Mouse (Mus musculus) erythroid progenitor cell, adult 5-6 weeks (primary cell): ENCODE measurements at regions not wholly inside any gene's neighbourhood (a gene's known extent, or its start where the extent isn't known, plus 50 kb on each side); places are given as distances from the start of the nearest gene placed in this dataset.

ENCODE experiments used
- ATAC-seq: replicated peaks from 2 replicates; pipeline ENCODE4 v1.8.0; 2016; ENCODE audit warnings: moderate number of reproducible peaks, mild to moderate bottlenecking, moderate TSS enrichment, inconsistent platforms; ENCODE audit not compliant: poor library complexity, low FRiP score, severe bottlenecking

DNA sequence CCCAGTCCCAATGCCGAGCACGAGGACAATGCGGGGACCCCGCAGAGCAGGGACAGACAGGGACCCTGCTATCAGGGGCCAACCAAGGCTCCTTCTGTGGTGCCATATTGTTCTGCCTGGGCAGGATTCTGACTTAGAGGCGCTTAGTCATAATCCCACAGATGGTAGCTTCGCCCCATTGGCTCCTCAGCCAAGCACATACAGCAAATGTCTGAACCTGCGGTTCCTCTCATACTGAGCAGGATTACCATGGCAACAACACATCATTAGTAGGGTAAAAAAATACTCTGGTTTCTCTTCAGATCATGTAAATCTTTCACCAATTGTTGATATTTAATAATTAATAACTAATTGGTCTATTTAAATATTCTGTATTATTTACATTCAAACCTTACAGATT lies 2140.3 kb upstream of the Cdh20 start:
- ATAC-seq, result peak; percentile 95

- ATAC-seq, result no peak
Measured at GRCm38 (mm10) chr1:102644379-102644778, 2123.9 kb upstream of the Cdh20 start.

DNA sequence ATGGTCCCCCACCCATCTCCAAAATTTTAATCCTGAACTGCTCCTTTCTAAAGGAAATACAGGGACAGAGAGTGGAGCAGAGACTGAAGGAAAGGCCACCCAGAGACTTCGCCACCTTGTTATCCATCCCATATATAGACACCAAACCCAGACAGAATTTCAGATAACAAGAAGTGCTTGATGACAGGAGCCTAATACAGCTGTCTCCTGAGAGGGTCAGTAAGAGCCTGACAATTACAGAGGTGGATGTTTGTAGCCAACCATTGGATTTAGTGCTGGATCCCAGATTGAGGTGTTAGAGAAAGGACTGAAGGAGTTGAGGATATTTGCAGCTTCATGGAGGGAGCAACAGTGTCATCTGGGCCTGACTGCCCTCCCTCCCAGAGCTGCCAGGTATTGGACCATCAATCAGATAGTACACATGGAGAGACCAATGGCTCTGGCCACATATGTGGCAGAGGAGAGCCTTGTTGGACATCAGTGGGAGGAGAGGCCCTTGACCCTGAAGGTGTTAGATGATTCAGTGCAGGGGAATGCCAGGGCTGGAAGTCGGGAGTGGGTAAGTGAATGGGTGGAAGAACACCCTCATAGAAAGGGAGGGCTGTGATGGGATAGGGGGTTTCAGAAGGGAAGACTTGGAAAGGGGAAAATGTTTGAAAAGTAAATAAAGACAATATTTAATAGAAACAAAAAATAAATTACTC lies 2080.8 kb upstream of the Cdh20 start:
- no peak for ATAC-seq

DNA sequence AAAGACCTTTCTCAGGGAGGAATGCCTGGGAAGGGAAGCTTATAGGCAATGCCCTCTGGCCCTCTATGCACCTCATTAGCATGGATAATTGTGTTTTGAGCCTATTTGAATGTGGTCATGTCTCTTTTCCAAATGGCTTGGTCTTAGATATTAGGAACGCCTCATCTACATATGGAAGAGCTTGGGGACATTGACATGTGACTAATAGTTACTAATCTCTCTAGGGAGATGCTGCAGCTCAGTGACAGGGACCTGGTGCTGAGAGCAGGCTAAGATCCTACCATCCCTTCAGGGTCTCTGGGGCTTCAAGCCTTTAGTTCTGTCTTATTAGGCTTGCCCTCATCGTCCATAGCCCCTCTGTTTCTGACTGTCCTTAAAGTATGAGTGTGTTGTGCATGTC lies 2051.9 kb upstream of the Cdh20 start:
- no peak for ATAC-seq

- no peak for ATAC-seq
Measured at GRCm38 (mm10) chr1:102733991-102734390, 2034.3 kb upstream of the Cdh20 start.

GRCm38 (mm10) chr1:102735392-102735791 lies 2032.9 kb upstream of the Cdh20 start:
- no peak for ATAC-seq

DNA sequence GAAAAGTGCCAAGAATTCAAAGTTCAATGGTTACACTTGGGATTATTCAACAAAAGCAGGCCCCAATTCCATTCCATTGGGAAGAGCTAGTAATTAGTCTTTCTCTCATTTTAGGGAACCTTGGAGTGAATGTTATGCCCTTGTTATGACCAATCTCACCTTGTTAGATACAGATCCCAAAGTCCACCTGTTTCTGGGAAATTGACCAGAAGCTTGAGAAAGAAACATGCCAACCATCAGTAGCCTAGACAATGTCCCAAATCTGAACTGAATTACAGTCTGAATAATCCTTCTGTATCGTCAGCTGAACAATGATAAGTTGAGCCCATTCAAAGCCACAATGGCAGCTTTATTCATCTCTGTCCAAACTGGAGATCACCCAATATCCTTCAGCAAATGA lies 2010.4 kb upstream of the Cdh20 start:
- no peak for ATAC-seq
